In the genomic region with DNA sequence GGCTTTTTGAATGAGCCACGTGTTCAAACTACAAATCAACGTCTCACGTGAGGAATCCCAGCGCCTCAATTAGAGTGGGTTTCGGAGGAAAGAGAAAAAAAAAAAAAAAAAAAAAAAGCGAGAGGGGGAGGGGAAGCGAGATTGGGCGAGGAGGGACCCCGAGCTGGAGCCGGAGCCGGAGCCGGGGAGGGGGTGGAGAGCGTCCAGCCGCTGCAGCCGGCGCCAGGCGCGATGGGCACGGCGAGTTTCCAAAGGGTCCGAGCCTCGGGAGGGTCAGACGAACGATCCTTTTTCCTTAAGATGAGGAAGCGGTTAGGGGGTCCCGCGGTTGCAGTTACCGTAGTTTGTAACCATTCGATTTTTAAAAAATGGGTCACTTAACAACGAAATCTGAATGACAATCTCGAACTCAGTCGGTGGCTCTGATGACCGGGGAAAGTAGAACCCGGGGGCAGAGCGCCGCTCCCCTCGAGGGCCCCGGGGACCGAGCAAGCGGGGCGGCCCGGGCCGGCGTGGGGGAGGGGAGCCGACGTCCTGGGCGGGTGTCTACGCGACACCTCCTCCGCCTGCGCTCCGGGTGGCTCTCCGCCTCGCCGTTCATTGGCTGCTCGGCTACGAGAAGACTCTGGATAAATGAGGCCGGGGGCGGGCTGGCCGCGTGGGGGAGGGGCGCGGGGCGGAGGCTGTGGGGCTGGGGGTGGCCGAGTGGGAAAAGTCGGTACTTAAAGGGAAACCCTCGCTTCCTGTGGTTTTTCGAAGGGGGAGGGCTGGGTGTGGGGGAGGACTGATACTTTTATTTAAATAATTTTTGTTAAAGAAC, we compare ENCODE assay signal across 8 mouse cellular contexts. TPM values are rescaled to one million over a fixed set of nuclear protein-coding genes. Genes with fewer than 3 reads are reported as not detected.
A peak's percentile ranks its signal among the peaks of the same experiment; 100 is the strongest.
DNase-seq lines count a peak whose midpoint lies in the region; ATAC-seq and TF ChIP-seq lines count a peak whose summit lies in the region.

A gene (minus strand): TSS at position 30 of the 820 bp plus-strand sequence.

- peak within 1 kb of the TSS; percentile 57 for H3K4me2 ChIP-seq in forebrain, embryonic 15.5 days (replicated peaks)
- H3K4me2 ChIP-seq in intestine, postnatal 0 days (replicated peaks; ENCODE audit: low read depth), result peak within 1 kb of the TSS; percentile 86
- H3K4me2 ChIP-seq in midbrain, embryonic 11.5 days, result peak within 1 kb of the TSS; percentile 96

- H3K4me1 ChIP-seq in kidney, adult 2 months (ENCODE audit: control insufficient read depth, insufficient read depth, low read length), result no peaks in the 10 kb centered on the region
- peaks cover 51% of the 10 kb centered on the region for H3K4me1 ChIP-seq in forebrain, embryonic 15.5 days
- H3K4me1 ChIP-seq in intestine, postnatal 0 days (replicated peaks; ENCODE audit: control insufficient read depth, insufficient read depth, low read length), result 0 out of 2 replicates have a peak, but pooled peaks cover 4% of the 10 kb centered on the region
- peaks cover 23% of the 10 kb centered on the region for H3K4me1 ChIP-seq in midbrain, embryonic 11.5 days (ENCODE audit: control insufficient read depth, insufficient read depth, low read length)

- peak within 1 kb of the TSS; percentile 41 for H3K4me3 ChIP-seq in kidney, adult 2 months (ENCODE audit: insufficient read depth, low read depth, low read length)
- H3K4me3 ChIP-seq in forebrain, embryonic 15.5 days, result peak within 1 kb of the TSS; percentile 86
- H3K4me3 ChIP-seq in intestine, postnatal 0 days (ENCODE audit: low read depth, low read length), result peak within 1 kb of the TSS; percentile 85
- H3K4me3 ChIP-seq in midbrain, embryonic 11.5 days (ENCODE audit: low read depth, low read length), result peak within 1 kb of the TSS; percentile 100

- TF ChIP-seq CTCF in kidney, adult 2 months (conservative IDR thresholded peaks at IDR 0.05; ENCODE audit: insufficient read depth, insufficient read length, low read depth, low read length), result no peak
- no peak for TF ChIP-seq CTCF in intestine, postnatal 0 days (IDR thresholded peaks at IDR 0.05; ENCODE audit: low read depth)

- no peaks in the 10 kb centered on the region for H3K36me3 ChIP-seq in kidney, adult 2 months (ENCODE audit: control insufficient read depth, insufficient read depth, low read length)
- H3K36me3 ChIP-seq in forebrain, embryonic 15.5 days, result no peaks in the 10 kb centered on the region
- no peaks in the 10 kb centered on the region for H3K36me3 ChIP-seq in intestine, postnatal 0 days (ENCODE audit: control insufficient read depth, insufficient read depth)
- H3K36me3 ChIP-seq in midbrain, embryonic 11.5 days (ENCODE audit: control insufficient read depth, insufficient read depth, low read length), result no peaks in the 10 kb centered on the region

- H3K27me3 ChIP-seq in kidney, adult 2 months (replicated peaks; ENCODE audit: control insufficient read depth, insufficient read depth, low read length), result peaks cover 35% of the 10 kb centered on the region
- H3K27me3 ChIP-seq in forebrain, embryonic 15.5 days, result no peaks in the 10 kb centered on the region
- H3K27me3 ChIP-seq in intestine, postnatal 0 days (replicated peaks; ENCODE audit: control insufficient read depth, insufficient read depth, low read length), result no peaks in the 10 kb centered on the region
- H3K27me3 ChIP-seq in midbrain, embryonic 11.5 days (ENCODE audit: control insufficient read depth, insufficient read depth, low read length), result no peaks in the 10 kb centered on the region

- no peak within 1 kb of the TSS for H3K27ac ChIP-seq in kidney, adult 2 months (ENCODE audit: insufficient read depth, low read depth, low read length)
- H3K27ac ChIP-seq in forebrain, embryonic 15.5 days (replicated peaks), result peak within 1 kb of the TSS; percentile 99
- peak within 1 kb of the TSS; percentile 95 for H3K27ac ChIP-seq in intestine, postnatal 0 days (ENCODE audit: low read depth, low read length)
- peak within 1 kb of the TSS; percentile 99 for H3K27ac ChIP-seq in midbrain, embryonic 11.5 days (ENCODE audit: low read depth, low read length)

- WGBS in kidney, adult 2 months, result 2% methylated on average over 67 of the region's 68 CpGs
- under 1% methylated on average over 68 of the region's 68 CpGs for WGBS in forebrain, embryonic 15.5 days
- WGBS in intestine, postnatal 0 days, result 2% methylated on average over 67 of the region's 68 CpGs
- under 1% methylated on average over 65 of the region's 68 CpGs for WGBS in midbrain, embryonic 11.5 days

- H3K9me3 ChIP-seq in forebrain, embryonic 15.5 days, result no peaks in the 10 kb centered on the region
- H3K9me3 ChIP-seq in intestine, postnatal 0 days (ENCODE audit: control insufficient read depth), result no peaks in the 10 kb centered on the region
- no peaks in the 10 kb centered on the region for H3K9me3 ChIP-seq in midbrain, embryonic 11.5 days (ENCODE audit: control insufficient read depth, low read length)

- no peak for DNase-seq in kidney, adult 2 months
- DNase-seq in kidney, adult 8-10 months, result no peak
- peak; percentile 42 for DNase-seq in adrenal gland, adult 2 months
- DNase-seq in midbrain, embryonic 11.5 days (ENCODE audit: low spot score, missing footprints), result peak; percentile 99
- peak; percentile 77 for DNase-seq in testis, postnatal 10 days (ENCODE audit: low spot score)
- DNase-seq in left cerebral cortex, adult 9 months (ENCODE audit: low spot score in 2 of 2), result no peak

- ATAC-seq in forebrain, embryonic 15.5 days (replicated peaks), result peak; percentile 86
- ATAC-seq in intestine, postnatal 0 days, result peak; percentile 82
- ATAC-seq in midbrain, embryonic 11.5 days (ENCODE audit: low FRiP score), result peak; percentile 82

- peak within 1 kb of the TSS; percentile 85 for H3K9ac ChIP-seq in forebrain, embryonic 15.5 days (replicated peaks)
- H3K9ac ChIP-seq in intestine, postnatal 0 days (ENCODE audit: low read depth, low read length), result peak within 1 kb of the TSS; percentile 94
- peak within 1 kb of the TSS; percentile 98 for H3K9ac ChIP-seq in midbrain, embryonic 11.5 days (ENCODE audit: low read length)

- TF ChIP-seq POLR2A in kidney, adult 2 months (IDR thresholded peaks at IDR 0.05; ENCODE audit: low read depth, low read length), result no peak

RNA-seq across cellular contexts. Expression of the gene that starts here (rescaled TPM):
- 0.03 and 0.04 TPM in 2 replicates for polyA plus RNA-seq in kidney, adult 2 months (2012; rRNA removed)
- under 1 TPM; 0.17 to 0.20 TPM for total RNA-seq in adrenal gland, adult 2 months (2021)
- polyA plus RNA-seq in adrenal gland, adult 2 months (2012; rRNA removed), result 0.02 TPM in 1 of 2 replicates, not detected in the other
- polyA plus RNA-seq in forebrain, embryonic 15.5 days (2015; fragmentation: Nextera tagmentation; extraction: Ambion mirVana), result 36.5 and 39.8 TPM in 2 replicates
- polyA plus RNA-seq in intestine, postnatal 0 days (2015; fragmentation: Nextera tagmentation; extraction: Ambion mirVana), result 54.7 and 56.3 TPM in 2 replicates
- polyA plus RNA-seq in midbrain, embryonic 11.5 days (2014; fragmentation: Nextera tagmentation; extraction: Ambion mirVana), result 145 and 155 TPM in 2 replicates

Comparison
In these comparisons a context has a peak if more than half of its experiments do, and no peak if none do; other contexts are left out.
1. RNA of the gene that starts here (polyA plus RNA-seq): 145 to 155 TPM in midbrain, embryonic 11.5 days, 54.7 to 56.3 TPM in intestine, postnatal 0 days and 36.5 to 39.8 TPM in forebrain, embryonic 15.5 days; 0.03 to 0.04 TPM in kidney, adult 2 months and 0.02 TPM in adrenal gland, adult 2 months; every median in the first group is over 10 times any median in the second.
2. Peak in DNase-seq in adrenal gland, adult 2 months; RNA of the gene not detected or under 1 TPM.
3. DNase-seq: peak in midbrain, embryonic 11.5 days (single experiment) and testis, postnatal 10 days (single experiment); none in kidney, adult 2 months (single experiment), kidney, adult 8-10 months (0 of 2) and left cerebral cortex, adult 9 months (0 of 2).
4. H3K4me3 ChIP-seq: peak in every context shown above with its lines; median percentile 100 in midbrain, embryonic 11.5 days; 86 in forebrain, embryonic 15.5 days; 85 in intestine, postnatal 0 days; 41 in kidney, adult 2 months.
5. Peak in every context shown above with its lines, with median percentiles within 50 percentile points of each other: ATAC-seq, H3K4me2 ChIP-seq and H3K9ac ChIP-seq.